Mouse (Mus musculus): ENCODE measurements at regions not wholly inside any gene's neighbourhood (a gene's known extent, or its start where the extent isn't known, plus 50 kb on each side); places are given as distances from the start of the nearest gene placed in this dataset.

DNA sequence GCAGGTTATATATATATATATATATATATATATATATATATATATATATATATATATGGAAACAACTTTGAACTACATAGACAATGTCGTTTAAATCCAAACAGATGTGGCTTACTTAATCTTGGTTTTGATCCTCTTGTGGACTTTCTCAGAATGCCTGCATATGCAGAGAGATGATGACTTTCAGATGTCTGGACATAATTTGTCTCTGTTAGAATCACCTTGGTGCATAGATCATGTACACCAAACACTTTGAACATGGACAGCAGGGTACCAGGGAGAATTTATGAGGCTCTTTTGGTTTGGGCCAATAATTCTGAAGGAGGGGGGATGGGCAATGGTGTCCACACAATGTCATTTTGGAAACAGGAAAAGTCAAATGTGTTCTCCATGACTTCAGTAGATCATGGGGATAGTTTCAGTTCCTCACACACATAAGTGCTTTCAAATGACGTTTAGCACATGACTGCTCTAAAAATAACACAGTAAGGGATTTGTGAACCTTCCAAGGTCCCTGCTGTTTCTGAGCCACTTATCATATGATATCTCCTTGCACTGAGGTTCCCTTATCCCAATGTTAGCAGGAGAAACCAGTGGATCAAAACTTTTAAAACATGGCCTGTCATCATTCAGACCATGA lies 177.4 kb upstream of the Pdzrn3 start:
- Histone ChIP-seq H3K36me3 (no peaks in the 10 kb centered on the region), H3K4me2 (replicated peaks) (no peak overlapping the region), H3K4me1 (0 out of 2 replicates have a peak, but pooled peaks cover 5% of the 10 kb centered on the region), H3K9ac (no peak overlapping the region), H3K27me3 (no peaks in the 10 kb centered on the region), H3K27ac (no peak overlapping the region), H3K9me3 (replicated peaks) (no peaks in the 10 kb centered on the region), H3K4me3 (no peak overlapping the region)
- no peak for ATAC-seq (ENCODE audit: low FRiP score)
- WGBS, result 65% methylated on average over 2 of the region's 2 CpGs

DNA sequence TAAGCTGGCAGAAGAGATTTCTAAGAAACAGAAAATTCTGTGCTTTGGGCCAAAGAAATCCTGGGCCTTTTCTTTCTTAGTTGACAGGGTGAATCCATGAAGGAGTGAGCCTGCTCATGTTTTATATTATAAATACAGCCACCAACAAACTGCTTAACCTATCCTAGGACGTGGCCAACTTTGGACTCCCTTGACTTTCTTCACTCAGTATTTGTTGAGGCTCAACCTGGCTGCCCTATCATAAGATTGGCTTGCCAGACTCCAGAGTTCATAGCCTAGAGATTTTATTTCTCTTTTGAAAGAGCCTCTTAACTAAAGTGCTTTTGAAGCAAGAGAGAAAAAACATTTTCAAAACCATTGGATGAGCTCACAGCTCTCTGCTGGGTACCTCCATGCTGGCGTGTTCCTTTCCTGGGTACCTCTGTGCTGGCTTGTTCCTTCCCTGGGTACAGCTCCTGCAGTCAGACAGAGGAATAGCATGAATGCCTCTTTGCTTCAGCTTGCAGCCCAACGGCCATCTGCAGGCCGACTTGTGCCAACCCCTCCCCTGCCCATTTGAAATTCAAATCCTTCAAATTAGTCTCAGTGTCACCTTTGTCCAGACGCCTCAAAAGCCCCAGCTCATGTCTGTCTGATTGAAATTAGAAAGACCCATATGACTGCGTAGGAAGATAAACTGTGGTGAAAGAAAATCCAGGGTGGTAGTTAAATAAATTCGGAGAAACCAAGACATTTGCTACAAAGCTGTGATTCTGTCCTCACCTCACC lies 173.0 kb upstream of the Pdzrn3 start:
- no peaks in the 10 kb centered on the region for H3K27me3 ChIP-seq
- peak; percentile 86 for ATAC-seq (ENCODE audit: low FRiP score)
- H3K4me2 ChIP-seq (replicated peaks), result no peak overlapping the region
- H3K27ac ChIP-seq, result no peak overlapping the region
- 19% methylated on average over 7 of the region's 7 CpGs for WGBS
- H3K9ac ChIP-seq, result no peak overlapping the region
- no peak overlapping the region for H3K4me3 ChIP-seq
- H3K4me1 ChIP-seq, result 0 out of 2 replicates have a peak, but pooled peaks cover 5% of the 10 kb centered on the region
- H3K9me3 ChIP-seq (replicated peaks), result no peaks in the 10 kb centered on the region
- no peaks in the 10 kb centered on the region for H3K36me3 ChIP-seq

DNA sequence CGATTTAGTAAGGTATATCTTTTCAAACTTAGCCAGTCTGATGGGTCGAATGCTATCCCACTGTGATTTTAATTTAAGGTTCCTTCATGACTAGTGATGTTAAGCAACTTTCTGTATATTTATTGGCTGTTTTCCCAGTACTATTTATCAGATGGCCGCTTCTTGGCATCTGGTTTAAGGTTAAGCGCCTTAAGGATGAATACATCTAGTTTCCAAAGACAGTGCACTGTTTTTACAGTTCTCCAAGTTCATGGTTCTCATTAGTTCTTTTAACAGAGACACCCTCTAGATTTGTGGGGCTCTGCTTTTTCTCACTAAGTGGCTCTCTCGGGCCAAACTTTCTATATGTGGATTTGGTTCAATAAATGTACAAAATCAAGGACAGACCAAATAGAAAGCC lies 159.9 kb upstream of the Pdzrn3 start:
- H3K36me3 ChIP-seq, result no peaks in the 10 kb centered on the region
- H3K4me1 ChIP-seq, result 0 out of 2 replicates have a peak, but pooled peaks cover 3% of the 10 kb centered on the region
- H3K27ac ChIP-seq, result no peak overlapping the region
- no peak for ATAC-seq (ENCODE audit: low FRiP score)
- no peaks in the 10 kb centered on the region for H3K27me3 ChIP-seq
- no peaks in the 10 kb centered on the region; the same call in 1 of the 2 replicates for H3K9me3 ChIP-seq (replicated peaks)
- H3K4me3 ChIP-seq, result no peak overlapping the region
- WGBS, result 94% methylated on average over 5 of the region's 5 CpGs
- no peak overlapping the region for H3K4me2 ChIP-seq (replicated peaks)
- no peak overlapping the region for H3K9ac ChIP-seq

DNA sequence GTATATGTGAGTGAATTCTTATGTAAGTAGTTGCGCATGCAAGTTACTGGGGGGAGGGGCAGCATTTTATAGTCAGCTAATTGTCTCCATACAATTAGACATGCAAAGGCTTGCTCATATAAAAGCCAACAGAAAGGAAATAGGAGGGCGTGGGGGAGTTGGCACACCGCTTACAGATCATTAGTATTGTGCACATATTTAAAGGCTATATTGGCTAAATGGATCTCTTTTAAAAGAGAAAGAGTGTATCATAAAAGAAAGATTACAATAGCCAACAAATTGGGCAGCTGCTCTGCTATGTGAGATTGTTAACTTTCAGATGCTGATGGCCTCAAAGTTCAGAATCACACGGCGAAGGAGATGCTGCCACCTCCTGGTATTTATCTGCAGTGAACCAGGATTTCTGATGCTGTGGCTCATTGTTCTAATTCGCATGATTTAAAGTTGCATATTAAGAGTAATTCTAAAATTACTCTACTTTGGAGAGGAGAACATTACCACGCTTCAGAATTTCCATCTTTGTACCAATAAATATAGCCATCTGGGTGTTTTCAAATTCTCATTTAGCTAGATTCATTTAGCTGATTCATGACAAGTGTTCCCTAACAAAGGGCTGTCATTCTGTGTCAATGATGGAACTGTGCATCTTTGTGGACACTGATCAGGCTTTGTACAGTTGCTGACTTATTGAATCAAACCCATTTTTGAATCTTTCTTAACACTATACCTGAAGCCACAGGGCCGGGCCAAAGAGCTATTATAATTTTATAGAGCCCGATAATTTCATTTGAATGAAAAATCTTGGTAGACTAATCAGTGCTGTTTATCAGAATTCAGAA lies 156.7 kb upstream of the Pdzrn3 start:
- Histone ChIP-seq H3K9ac (no peak overlapping the region), H3K27ac (no peak overlapping the region), H3K4me2 (replicated peaks) (no peak overlapping the region), H3K4me1 (peaks cover 6% of the 10 kb centered on the region; the same call in 1 of the 2 replicates), H3K27me3 (no peaks in the 10 kb centered on the region), H3K36me3 (no peaks in the 10 kb centered on the region), H3K9me3 (replicated peaks) (no peaks in the 10 kb centered on the region), H3K4me3 (no peak overlapping the region)
- WGBS, result 45% methylated on average over 9 of the region's 9 CpGs
- peak; percentile 50; the same call in 1 of the 2 replicates for ATAC-seq (ENCODE audit: low FRiP score)

DNA sequence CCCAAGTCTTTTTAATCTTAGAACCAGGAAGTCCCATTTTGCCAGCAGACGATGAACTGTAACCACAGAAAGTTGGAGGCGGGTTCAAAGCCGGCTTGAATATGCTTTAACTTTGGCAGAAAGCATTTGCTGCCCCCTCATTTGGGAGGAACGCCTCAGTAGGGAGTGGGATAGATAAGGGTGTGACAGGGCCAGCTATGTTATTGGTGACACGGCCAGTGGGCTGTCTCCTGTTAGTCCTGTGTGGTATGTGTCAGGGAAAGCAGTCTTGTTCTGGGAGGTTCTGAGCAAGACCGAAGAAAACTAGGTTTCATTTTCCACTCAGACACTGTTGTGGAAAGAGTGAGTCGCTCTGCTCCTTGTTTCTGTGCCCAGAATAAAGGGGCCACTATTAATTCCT lies 154.7 kb upstream of the Pdzrn3 start:
- Histone ChIP-seq H3K36me3 (no peaks in the 10 kb centered on the region), H3K4me2 (replicated peaks) (no peak overlapping the region), H3K27me3 (no peaks in the 10 kb centered on the region), H3K9ac (no peak overlapping the region), H3K4me3 (no peak overlapping the region), H3K9me3 (replicated peaks) (no peaks in the 10 kb centered on the region), H3K27ac (no peak overlapping the region), H3K4me1 (peaks cover 6% of the 10 kb centered on the region; the same call in 1 of the 2 replicates)
- WGBS, result 58% methylated on average over 7 of the region's 7 CpGs
- ATAC-seq (ENCODE audit: low FRiP score), result no peak

DNA sequence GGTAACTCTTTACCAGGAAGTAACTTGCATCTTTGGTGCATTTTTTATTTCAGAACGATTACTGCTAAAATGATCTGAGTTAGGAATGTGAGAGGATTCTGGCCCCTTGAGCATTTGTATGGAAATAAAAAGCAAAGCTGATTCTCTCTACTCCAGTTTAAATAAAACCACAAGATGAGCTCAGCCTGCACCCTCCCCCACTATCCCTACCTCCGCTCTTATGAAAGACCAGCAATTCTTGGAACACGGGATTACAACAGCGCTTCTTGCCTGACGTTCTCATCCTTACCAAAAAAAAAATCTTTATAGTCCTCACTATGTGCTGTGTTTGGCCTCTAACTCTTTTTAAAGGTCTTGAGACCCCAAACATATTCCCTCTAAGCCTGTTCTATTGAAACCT lies 154.2 kb upstream of the Pdzrn3 start:
- 76% methylated on average over 5 of the region's 5 CpGs for WGBS

DNA sequence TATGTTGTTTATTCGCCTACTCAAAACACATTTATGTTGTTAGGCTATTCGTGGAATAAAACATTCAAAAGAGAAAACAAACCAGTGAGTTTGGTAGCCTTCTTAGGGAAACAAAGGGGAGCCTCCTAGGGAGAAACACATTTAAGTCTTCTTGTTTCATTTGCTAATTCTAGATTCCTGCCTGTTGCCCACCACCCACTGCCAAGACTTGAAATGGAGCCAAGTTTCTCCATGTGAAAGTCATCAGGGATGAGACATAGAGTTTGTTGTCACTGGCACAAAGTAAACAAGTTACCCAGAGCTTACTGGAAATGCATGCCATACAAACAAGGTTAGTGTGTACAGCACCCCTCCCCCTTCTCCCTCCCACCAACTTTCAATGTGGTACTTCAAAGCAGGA lies 147.4 kb upstream of the Pdzrn3 start:
- H3K4me2 ChIP-seq (replicated peaks), result no peak overlapping the region

More for the DNA sequence above, 154.2 kb upstream of the Pdzrn3 start:
- Histone ChIP-seq H3K4me1 (peaks cover 6% of the 10 kb centered on the region; the same call in 1 of the 2 replicates), H3K27ac (no peak overlapping the region), H3K9me3 (replicated peaks) (no peaks in the 10 kb centered on the region), H3K36me3 (no peaks in the 10 kb centered on the region), H3K4me2 (replicated peaks) (no peak overlapping the region), H3K9ac (no peak overlapping the region), H3K4me3 (no peak overlapping the region), H3K27me3 (no peaks in the 10 kb centered on the region)
- no peak for ATAC-seq (ENCODE audit: low FRiP score)

DNA sequence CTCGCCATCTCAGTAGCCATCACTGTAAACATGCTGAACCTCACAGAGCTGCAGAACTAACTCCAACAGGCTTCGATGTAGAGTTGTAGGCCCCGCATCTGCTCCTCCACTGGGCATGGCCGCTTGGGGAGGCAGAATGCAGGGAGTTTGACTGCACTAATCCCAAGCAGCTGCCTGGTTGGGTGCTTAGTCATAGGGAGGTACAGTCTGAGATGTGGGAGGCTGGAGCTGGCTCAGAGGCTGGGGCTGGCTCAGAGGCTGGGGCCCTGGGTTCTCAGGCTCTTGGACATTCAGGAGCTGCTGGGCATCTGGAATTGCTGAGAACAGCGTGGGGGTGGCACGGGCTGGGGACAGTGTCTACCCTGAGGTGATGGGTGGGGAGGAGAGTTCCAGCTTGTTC lies 143.6 kb upstream of the Pdzrn3 start:
- Histone ChIP-seq H3K4me1 (peaks cover 10% of the 10 kb centered on the region), H3K9ac (no peak overlapping the region), H3K36me3 (no peaks in the 10 kb centered on the region), H3K27ac (no peak overlapping the region), H3K9me3 (replicated peaks) (no peaks in the 10 kb centered on the region), H3K4me2 (replicated peaks) (no peak overlapping the region), H3K27me3 (no peaks in the 10 kb centered on the region), H3K4me3 (no peak overlapping the region)
- WGBS, result 91% methylated on average over 6 of the region's 6 CpGs
- no peak for ATAC-seq (ENCODE audit: low FRiP score)

More for the DNA sequence above, 147.4 kb upstream of the Pdzrn3 start:
- Histone ChIP-seq H3K27me3 (no peaks in the 10 kb centered on the region), H3K27ac (no peak overlapping the region), H3K9me3 (replicated peaks) (no peaks in the 10 kb centered on the region), H3K9ac (no peak overlapping the region), H3K36me3 (no peaks in the 10 kb centered on the region), H3K4me3 (no peak overlapping the region), H3K4me1 (peaks cover 3% of the 10 kb centered on the region; the same call in 1 of the 2 replicates)
- no peak for ATAC-seq (ENCODE audit: low FRiP score)
- 50% methylated on average over 2 of the region's 2 CpGs for WGBS

DNA sequence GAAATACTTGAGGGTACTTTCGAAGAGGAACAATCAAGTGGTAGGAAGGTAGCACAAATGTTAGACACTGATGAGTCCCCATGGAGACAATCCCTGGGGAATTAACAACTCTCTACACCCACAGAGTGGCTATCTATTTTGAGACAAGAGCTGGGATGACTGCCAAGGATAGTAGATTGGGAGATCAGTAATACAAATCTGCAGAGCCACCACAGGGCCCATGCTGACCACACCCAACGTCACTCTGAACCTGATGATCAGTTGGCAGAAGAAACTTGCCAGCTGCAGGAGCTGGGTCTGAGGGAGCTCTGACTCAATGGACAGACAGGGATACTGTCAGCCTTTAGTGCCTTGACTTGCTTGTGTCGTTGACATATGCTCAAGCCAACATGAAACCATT lies 143.1 kb upstream of the Pdzrn3 start:
- Histone ChIP-seq H3K36me3 (no peaks in the 10 kb centered on the region), H3K9me3 (replicated peaks) (no peaks in the 10 kb centered on the region), H3K27ac (no peak overlapping the region), H3K9ac (no peak overlapping the region), H3K4me2 (replicated peaks) (no peak overlapping the region), H3K27me3 (no peaks in the 10 kb centered on the region), H3K4me3 (no peak overlapping the region), H3K4me1 (peaks cover 10% of the 10 kb centered on the region)
- WGBS, result 90% methylated on average over 3 of the region's 3 CpGs
- no peak for ATAC-seq (ENCODE audit: low FRiP score)

DNA sequence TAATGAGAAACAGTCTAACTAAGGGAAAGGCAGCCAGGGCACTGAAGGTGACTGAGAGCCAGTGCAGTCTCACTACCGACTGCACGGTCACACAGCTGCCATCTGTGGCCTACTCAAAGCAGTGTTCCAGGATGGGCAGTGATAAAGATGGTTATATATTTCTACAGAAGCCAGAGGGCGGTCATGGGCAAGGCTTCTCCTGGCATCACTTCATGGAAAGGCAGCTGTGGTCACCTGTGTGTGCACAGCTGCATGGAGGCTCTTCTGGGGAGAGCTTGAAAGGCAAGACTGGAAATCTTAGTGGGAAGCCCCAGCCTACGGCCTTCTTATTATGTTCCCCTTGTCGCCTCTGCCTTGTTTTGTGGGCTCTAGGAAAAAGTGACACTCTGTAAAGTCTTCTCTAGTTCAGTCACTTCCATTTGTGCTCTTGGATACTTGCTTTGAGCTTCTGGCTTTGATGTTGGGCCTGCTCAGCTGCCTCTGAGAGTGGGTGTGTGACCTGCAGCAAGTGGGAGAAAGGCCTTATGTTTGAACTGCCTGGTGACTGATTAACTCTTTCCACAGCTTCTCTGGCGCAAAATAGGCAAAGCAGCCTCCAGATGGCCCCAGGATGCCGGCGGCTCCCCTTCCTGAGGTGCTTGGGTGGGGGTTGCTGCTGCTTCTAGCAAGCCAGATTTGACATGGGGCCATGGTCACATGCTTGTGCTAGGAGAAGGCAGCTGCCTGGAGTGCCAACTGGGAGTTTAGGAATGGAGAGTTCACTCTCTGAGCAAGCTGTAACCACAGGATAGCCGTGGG lies 141.4 kb upstream of the Pdzrn3 start:
- H3K9ac ChIP-seq, result no peak overlapping the region
- H3K4me1 ChIP-seq, result peaks cover 7% of the 10 kb centered on the region; the same call in 1 of the 2 replicates
- no peak overlapping the region for H3K27ac ChIP-seq
- H3K4me3 ChIP-seq, result no peak overlapping the region
- WGBS, result 41% methylated on average over 9 of the region's 9 CpGs
- H3K9me3 ChIP-seq (replicated peaks), result no peaks in the 10 kb centered on the region
- ATAC-seq (ENCODE audit: low FRiP score), result no peak
- H3K36me3 ChIP-seq, result no peaks in the 10 kb centered on the region
- no peaks in the 10 kb centered on the region for H3K27me3 ChIP-seq
- H3K4me2 ChIP-seq (replicated peaks), result no peak overlapping the region

DNA sequence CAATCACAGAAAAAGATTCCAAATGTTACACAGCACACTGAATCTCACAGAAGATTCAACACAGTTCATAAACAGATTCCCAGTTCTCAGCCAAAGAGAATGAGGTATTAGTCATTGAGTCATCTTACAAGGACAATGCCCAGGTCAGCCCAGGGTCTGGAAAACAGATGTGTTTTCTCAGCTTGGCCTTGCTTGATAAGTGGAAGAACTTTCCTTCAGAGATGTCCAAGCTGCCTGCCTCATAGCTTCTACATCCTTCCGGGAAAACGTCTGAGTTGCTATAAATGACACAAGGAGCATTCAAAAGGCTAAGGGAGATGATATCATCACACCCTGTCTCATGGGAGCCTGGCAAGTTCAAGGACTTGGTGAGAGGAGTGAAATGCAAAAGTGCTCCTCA lies 139.9 kb upstream of the Pdzrn3 start:
- peaks cover 7% of the 10 kb centered on the region; the same call in 1 of the 2 replicates for H3K4me1 ChIP-seq
- no peaks in the 10 kb centered on the region for H3K27me3 ChIP-seq
- no peak overlapping the region for H3K27ac ChIP-seq
- H3K36me3 ChIP-seq, result no peaks in the 10 kb centered on the region
- WGBS, result 76% methylated on average over 2 of the region's 2 CpGs
- H3K9me3 ChIP-seq (replicated peaks), result no peaks in the 10 kb centered on the region
- no peak overlapping the region for H3K4me2 ChIP-seq (replicated peaks)
- H3K9ac ChIP-seq, result no peak overlapping the region
- no peak for ATAC-seq (ENCODE audit: low FRiP score)
- H3K4me3 ChIP-seq, result no peak overlapping the region
